Mouse (Mus musculus) E14TG2a.4 (cell line): ENCODE results near the gene Gm20388.

ENCODE experiments used
- H3K27me3 ChIP-seq: 2 replicates; pipeline ENCODE4 v1.6.1; 2014; ENCODE audit warnings: low read length, control low read depth; ENCODE audit not compliant: insufficient read depth
- H3K36me3 ChIP-seq: 2 replicates; pipeline ENCODE4 v1.6.1; 2014; ENCODE audit warnings: low read length, control low read depth; ENCODE audit not compliant: insufficient read depth
- H3K4me1 ChIP-seq: replicated peaks from 2 replicates; pipeline ENCODE4 v1.6.1; 2014; ENCODE audit warnings: low read depth, low read length, control low read depth
- H3K4me3 ChIP-seq: replicated peaks from 2 replicates; pipeline ENCODE4 v1.5.1; 2014; ENCODE audit warnings: mild to moderate bottlenecking, low read length
- H3K9me3 ChIP-seq: 2 replicates; pipeline ENCODE4 v1.6.1; 2014; ENCODE audit warnings: low read length, control low read depth
- CTCF ChIP-seq: conservative IDR thresholded peaks from 2 replicates; pipeline ENCODE4 v1.5.1; 2014; ENCODE audit warnings: low read length
- NANOG ChIP-seq: IDR thresholded peaks from 2 replicates; pipeline ENCODE4 v1.6.1; 2014; ENCODE audit warnings: borderline replicate concordance, low read length, mixed read lengths
- POU5F1 ChIP-seq: IDR thresholded peaks from 2 replicates; pipeline ENCODE4 v1.6.1; 2014; ENCODE audit warnings: low read length, borderline replicate concordance

Gm20388 gene

GRCm38 (mm10) chr8:120744448-120744847 lies 833.8 kb downstream of the Gm20388 start:
- H3K4me1 ChIP-seq, result peaks cover 31% of the 10 kb centered on the region
- no peaks in the 10 kb centered on the region for H3K9me3 ChIP-seq
- TF ChIP-seq CTCF (no peak), NANOG (no peak), POU5F1 (no peak)
- H3K36me3 ChIP-seq, result no peaks in the 10 kb centered on the region
- H3K4me3 ChIP-seq, result no peak overlapping the region
- peaks cover 58% of the 10 kb centered on the region for H3K27me3 ChIP-seq

GRCm38 (mm10) chr8:120745226-120745625 lies 834.6 kb downstream of the Gm20388 start:
- H3K4me1 ChIP-seq, result peaks cover 31% of the 10 kb centered on the region
- H3K9me3 ChIP-seq, result no peaks in the 10 kb centered on the region
- TF ChIP-seq NANOG (no peak), CTCF (no peak), POU5F1 (no peak)
- no peak overlapping the region for H3K4me3 ChIP-seq
- no peaks in the 10 kb centered on the region for H3K36me3 ChIP-seq
- H3K27me3 ChIP-seq, result peaks cover 56% of the 10 kb centered on the region

- H3K27me3 ChIP-seq, result peaks cover 56% of the 10 kb centered on the region
- no peaks in the 10 kb centered on the region for H3K36me3 ChIP-seq
- TF ChIP-seq CTCF (no peak), NANOG (no peak), POU5F1 (no peak)
- H3K4me1 ChIP-seq, result peaks cover 28% of the 10 kb centered on the region
- no peaks in the 10 kb centered on the region for H3K9me3 ChIP-seq
- no peak overlapping the region for H3K4me3 ChIP-seq
Observed at GRCm38 (mm10) chr8:120746007-120746701, 835.5 kb downstream of the Gm20388 start.

DNA sequence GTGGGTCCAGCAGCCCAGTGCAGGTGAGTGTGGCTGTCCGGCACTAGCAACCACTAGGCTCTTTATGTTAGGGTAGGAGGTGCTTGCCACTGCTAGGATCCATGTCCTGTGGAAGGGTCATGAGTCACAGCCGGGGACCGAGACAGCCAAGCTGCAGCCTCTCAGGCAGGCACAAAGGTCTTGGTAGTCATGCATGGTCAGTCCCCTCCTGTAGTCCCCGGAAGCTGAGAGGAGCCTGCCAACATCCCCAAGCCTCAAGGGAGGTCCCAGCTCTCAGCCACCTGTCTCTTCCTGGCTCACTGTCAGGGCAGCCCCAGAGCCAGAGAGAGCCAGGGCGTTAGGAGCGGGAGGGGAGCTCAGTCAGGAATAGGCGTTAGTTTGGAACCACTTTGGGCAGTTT lies 836.6 kb downstream of the Gm20388 start:
- Histone ChIP-seq H3K9me3 (no peaks in the 10 kb centered on the region), H3K36me3 (no peaks in the 10 kb centered on the region), H3K4me1 (peaks cover 28% of the 10 kb centered on the region), H3K27me3 (peaks cover 56% of the 10 kb centered on the region), H3K4me3 (no peak overlapping the region)
- TF ChIP-seq CTCF (no peak), NANOG (no peak), POU5F1 (no peak)

- Histone ChIP-seq H3K9me3 (no peaks in the 10 kb centered on the region), H3K4me1 (peaks cover 35% of the 10 kb centered on the region), H3K36me3 (no peaks in the 10 kb centered on the region), H3K4me3 (no peak overlapping the region), H3K27me3 (peaks cover 68% of the 10 kb centered on the region)
- TF ChIP-seq POU5F1 (no peak), NANOG (no peak), CTCF (no peak)
Observed at GRCm38 (mm10) chr8:120750616-120751015, 840.0 kb downstream of the Gm20388 start.

DNA sequence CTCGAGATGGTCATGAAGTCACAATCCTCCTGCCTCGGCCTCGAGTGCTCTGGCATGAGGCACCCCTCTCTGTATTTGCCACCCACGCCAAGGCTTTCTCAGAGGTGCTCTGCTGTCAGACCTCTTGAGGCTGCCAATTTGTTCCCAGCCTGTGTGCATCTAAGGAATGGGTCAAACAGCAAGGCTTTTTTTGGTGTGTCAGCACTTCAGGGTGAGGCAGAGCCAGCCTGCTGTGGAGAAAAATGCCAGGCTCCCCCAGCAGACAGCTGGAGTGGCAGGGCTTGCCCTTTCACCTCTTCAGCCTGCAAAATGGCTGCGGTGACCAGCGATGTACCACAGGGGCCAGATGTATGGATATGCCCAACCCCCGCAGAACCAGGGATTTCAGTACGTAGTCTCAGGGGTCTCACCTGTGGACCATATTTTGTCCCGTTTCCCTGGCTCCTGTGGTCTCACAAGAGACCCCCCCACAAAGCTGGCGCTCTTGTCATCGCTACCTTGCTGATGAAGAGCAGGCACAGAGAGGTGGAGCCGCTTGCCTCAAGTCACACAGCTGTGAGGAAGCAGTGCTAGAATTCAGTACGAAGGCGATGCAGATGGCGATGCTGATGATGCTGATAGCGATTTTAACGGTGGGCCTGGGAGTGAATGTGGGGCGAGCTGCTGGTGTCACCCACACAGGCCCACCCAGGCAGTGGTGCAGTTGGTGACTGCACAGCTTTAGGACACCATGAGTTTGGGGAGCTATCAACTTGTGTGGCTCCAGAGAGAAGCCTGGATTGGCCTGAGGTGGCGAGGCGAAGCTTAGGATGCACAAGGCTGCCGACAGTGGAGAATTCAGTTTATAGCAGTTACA lies 840.8 kb downstream of the Gm20388 start:
- Histone ChIP-seq H3K36me3 (no peaks in the 10 kb centered on the region), H3K4me1 (peaks cover 41% of the 10 kb centered on the region), H3K27me3 (peaks cover 75% of the 10 kb centered on the region), H3K4me3 (no peak overlapping the region), H3K9me3 (no peaks in the 10 kb centered on the region)
- TF ChIP-seq NANOG, result no peak

DNA sequence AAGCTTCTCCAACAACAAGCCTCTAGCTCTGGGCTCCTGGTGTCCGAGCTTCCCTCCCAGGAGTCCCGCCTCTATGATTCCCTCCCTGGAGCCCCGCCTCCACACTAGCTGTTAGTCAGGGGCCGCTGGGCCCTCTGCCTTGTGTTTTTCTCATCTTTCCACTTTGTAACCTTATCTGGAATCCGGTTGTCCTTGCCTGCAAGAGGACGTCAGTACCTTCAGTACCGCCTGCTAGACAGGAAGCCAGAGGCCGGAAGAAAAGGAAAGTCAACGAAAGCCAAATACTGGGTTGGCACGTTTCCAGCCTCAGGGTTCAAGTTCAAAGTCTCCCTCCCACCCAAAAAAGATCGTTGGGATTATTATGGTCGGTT lies 841.4 kb downstream of the Gm20388 start:
- peaks cover 41% of the 10 kb centered on the region for H3K4me1 ChIP-seq
- no peaks in the 10 kb centered on the region for H3K9me3 ChIP-seq
- no peaks in the 10 kb centered on the region for H3K36me3 ChIP-seq
- TF ChIP-seq CTCF, result no peak
- H3K4me3 ChIP-seq, result no peak overlapping the region
- H3K27me3 ChIP-seq, result peaks cover 75% of the 10 kb centered on the region

- H3K4me1 ChIP-seq, result peaks cover 44% of the 10 kb centered on the region
- no peaks in the 10 kb centered on the region for H3K36me3 ChIP-seq
- peaks cover 8% of the 10 kb centered on the region for H3K9me3 ChIP-seq
- peak overlapping the region; percentile 49 for H3K4me3 ChIP-seq
- peaks cover 78% of the 10 kb centered on the region for H3K27me3 ChIP-seq
- TF ChIP-seq CTCF (no peak), NANOG (no peak), POU5F1 (no peak)
Observed at GRCm38 (mm10) chr8:120753476-120753875, 842.8 kb downstream of the Gm20388 start.
